Mouse (Mus musculus) gastrocnemius, postnatal 36 days (tissue): Measurements from ENCODE around the gene Med10. TPM values are rescaled to one million over a fixed set of nuclear protein-coding genes. Genes with fewer than 3 reads are reported as not detected.

Experiments used
- DNase-seq, 2 experiments: peaks; one replicate each; pipeline ENCODE4 v3.0.0; 2022
- intact Hi-C: fragments of 180-260 bp; cut with DNase I; formaldehyde crosslinking; loops from one replicate; pipeline ENCODE4 v1.15.1; 2025
- total RNA-seq, 2 experiments: library from RNA; stranded (reverse); gene quantifications; 2 replicates each; pipeline ENCODE4 v1.2.3; 2021

The Med10 gene
- total RNA-seq, 2 experiments from 2014 or later = 9.5 to 10.0 TPM

GRCm38 (mm10) chr13:69825396-69826095 is 23.4 kb downstream of the Med10 start:
- intact Hi-C loops = no loop called here
- DNase-seq = no peak

- no peak for DNase-seq
- intact Hi-C loops = no loop called here
Observed at GRCm38 (mm10) chr13:69830606-69831005, 28.4 kb downstream of the Med10 start.

DNA sequence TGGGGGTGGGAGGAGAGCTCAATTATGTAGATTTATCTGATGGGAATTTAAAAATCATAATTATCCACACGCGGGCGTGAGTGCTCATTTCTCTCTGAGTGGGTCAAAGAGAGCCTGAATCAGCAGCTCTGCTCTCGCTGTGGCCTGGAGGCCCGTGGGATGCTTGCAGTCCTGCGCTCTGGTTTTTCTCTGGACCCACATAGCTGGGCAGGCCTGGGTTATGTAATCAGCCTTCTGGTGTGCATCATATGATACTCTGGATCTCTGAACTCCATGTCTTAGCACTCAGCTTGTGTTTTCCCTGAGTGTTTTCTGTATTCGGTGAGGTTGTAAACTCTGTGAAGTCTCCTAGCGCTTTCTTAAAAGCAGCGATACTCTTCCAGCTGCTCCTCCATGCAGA is 30.4 kb downstream of the Med10 start:
- no peak for DNase-seq
- intact Hi-C loops = no loop called here

DNA sequence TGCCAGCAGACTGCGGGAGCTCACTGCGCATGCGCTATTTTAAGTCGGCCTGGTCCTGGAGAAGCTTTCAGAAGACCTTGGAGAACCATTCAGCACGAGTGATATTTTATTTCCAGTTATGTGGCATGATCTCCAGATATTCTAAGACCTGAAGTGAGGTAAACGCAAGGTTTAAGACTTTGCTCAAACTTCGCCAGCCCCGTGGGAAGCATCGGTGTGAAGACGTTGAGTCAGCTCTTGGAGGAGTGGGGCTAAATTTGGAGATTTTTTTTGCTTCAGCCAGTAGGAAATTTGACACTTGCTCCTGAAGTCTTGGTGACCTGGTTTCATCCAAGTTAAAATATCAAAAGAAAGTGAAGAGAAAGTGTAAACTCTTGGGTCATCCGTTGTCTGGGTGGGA is 31.2 kb downstream of the Med10 start:
- intact Hi-C loops = no loop called here
- no peak for DNase-seq

GRCm38 (mm10) chr13:69845592-69845991 is 43.4 kb downstream of the Med10 start:
- DNase-seq = no peak
- intact Hi-C loops = no loop called here

- intact Hi-C loops = no loop called here
- no peak for DNase-seq
Observed at GRCm38 (mm10) chr13:69849579-69849978, 47.4 kb downstream of the Med10 start.

DNA sequence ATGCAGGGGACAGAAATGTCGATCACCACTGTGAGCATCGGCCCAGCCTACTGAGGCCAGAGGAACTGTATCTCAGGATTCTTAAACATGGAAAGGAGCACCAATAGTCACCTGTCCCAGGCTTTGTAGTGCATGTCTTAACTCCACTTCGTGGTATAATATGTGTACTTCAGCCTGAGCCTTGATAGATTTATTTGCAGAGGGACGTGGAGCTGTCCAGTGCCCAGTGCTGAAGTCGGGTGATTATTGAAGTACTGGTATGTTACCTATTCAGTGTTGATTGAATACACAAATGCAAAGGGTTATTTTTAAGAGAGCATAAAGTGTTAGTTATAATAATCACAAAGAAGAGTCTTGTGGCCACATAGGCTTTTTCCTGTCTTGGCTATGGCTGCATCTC is 50.1 kb downstream of the Med10 start:
- no peak for DNase-seq

DNA sequence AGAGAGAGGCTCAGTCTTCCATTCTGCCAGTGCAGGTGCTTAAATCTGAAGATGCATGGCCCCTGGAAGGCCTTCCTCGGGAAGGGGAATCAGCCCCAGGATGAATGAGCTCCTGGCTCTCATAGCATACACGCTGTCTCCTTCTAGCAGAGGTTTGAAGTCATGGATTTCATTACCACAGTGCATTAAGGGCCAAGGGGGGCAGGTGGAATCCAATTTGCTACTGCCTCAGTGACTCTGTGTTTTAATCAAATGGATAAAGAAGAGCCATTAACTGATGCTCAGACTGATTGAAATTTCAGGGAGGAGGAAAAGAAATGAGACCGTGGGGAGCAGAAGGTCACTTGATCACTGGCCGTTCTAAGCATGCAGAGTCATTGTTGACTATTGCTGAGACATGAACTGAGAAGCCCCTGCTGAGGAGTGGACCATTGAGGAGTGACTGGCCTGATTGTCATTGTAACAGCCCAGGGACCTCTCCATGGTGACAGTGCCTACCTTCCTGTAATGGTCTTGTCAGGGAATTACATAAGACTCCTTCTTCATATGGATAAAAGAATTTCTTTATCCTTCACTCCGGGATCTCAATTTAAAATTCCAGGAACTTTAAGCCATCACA is 51.3 kb downstream of the Med10 start:
- intact Hi-C loops = no loop called here
- DNase-seq = no peak

More for the DNA sequence above, 50.1 kb downstream of the Med10 start:
- intact Hi-C loops = no loop called here

DNA sequence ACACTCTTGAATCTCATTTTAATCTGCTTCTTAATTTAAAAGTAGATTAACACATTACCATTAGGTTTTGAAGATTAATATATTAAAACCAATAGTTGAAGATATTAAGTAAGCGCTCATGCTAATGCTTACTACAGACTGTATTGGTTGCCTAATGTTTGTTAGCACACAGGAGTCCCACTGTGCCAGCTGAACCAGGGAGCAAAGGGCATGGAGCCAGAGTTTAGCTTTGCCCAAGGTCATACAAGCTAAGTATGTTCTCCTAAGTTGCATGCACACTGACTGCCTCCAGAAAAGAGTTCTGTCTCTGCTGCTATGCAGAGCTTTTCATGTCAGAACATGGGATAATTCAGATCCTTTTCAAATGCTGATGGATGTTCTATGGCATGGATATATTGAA is 53.7 kb downstream of the Med10 start:
- no peak for DNase-seq
- intact Hi-C loops = no loop called here

DNA sequence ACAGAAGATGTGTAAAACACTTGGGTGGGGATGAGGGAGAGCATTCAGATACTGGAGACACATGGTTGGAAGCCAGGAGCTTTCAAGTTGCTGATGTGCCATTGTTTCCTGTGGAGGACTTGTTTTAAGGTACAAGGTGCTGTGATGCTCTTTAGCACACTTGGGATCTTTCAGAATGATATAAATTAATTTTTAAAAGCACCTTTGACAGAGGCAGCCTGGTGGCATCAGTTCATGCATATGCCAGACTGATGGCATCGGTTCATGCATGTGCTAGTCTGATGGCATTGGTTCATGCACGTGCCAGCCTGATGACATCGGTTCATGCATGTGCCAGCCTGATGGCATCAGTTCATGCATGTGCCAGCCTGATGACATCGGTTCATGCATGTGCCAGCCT is 60.1 kb downstream of the Med10 start:
- DNase-seq = no peak
- intact Hi-C loops = no loop called here

- DNase-seq = no peak
- intact Hi-C loops = no loop called here
Observed at GRCm38 (mm10) chr13:69864911-69865310, 62.7 kb downstream of the Med10 start.

Other genes with a start within 250 kb of the Med10 start
- under 1 TPM; 0.33 to 0.42 TPM for gene Srd5a1, start 191.0 kb upstream of the Med10 start, total RNA-seq
- under 1 TPM; 0.43 to 0.52 TPM for gene Ube2ql1, start 62.5 kb upstream of the Med10 start, total RNA-seq